Mouse (Mus musculus) MEL (cell line): ENCODE measurements around the gene Ptpn11. TPM values are rescaled to one million over a fixed set of nuclear protein-coding genes. Genes with fewer than 3 reads are reported as not detected.

Experiments
- DNase-seq: peaks from one replicate; pipeline ENCODE4 v3.0.0; 2011; ENCODE audit warnings: low read depth, low spot score
- H3K27ac ChIP-seq: 2 replicates; pipeline ENCODE4 v1.5.1; 2012; ENCODE audit warnings: low read depth, mild to moderate bottlenecking, control low read depth, low read length, moderate library complexity; ENCODE audit not compliant: control insufficient read depth
- H3K27me3 ChIP-seq, 2 experiments: fragments of 150-350 bp in 1 of 2; sonication (generic) in 1 of 2; 2 replicates each; pipeline ENCODE4 v1.6.1; 2012; ENCODE audit warnings: low read length in 2 of 2, mild to moderate bottlenecking in 2 of 2, improper control_type of control experiment in 1 of 2, moderate library complexity in 1 of 2; ENCODE audit not compliant: insufficient read depth in 2 of 2, control insufficient read depth in 1 of 2
- H3K36me3 ChIP-seq, 2 experiments: 2 replicates each; pipeline ENCODE4 v1.6.1; 2012 to 2014; ENCODE audit warnings: low read length in 2 of 2, improper control_type of control experiment in 1 of 2, inconsistent platforms in 1 of 2, mild to moderate bottlenecking in 1 of 2; ENCODE audit not compliant: insufficient read depth in 2 of 2, control insufficient read depth in 1 of 2
- H3K4me1 ChIP-seq, 2 experiments: fragments of 150-350 bp in 1 of 2; sonication (generic) in 1 of 2; 2 replicates each; pipeline ENCODE4 v1.6.1; 2012; ENCODE audit warnings: low read length in 2 of 2, improper control_type of control experiment in 1 of 2, mild to moderate bottlenecking in 1 of 2; ENCODE audit not compliant: insufficient read depth in 2 of 2, control insufficient read depth in 1 of 2
- H3K4me3 ChIP-seq, 2 experiments: fragments of 150-350 bp in 1 of 2; sonication (generic) in 1 of 2; 2 replicates each; pipeline ENCODE4 v1.5.1; 2012; ENCODE audit warnings: low read depth in 2 of 2, low read length in 2 of 2, mild to moderate bottlenecking in 2 of 2, moderate library complexity in 2 of 2, control low read depth in 1 of 2, improper control_type of control experiment in 1 of 2; ENCODE audit not compliant: control insufficient read depth in 1 of 2, insufficient read depth in 1 of 2
- H3K79me2 ChIP-seq: 2 replicates; pipeline ENCODE4 v1.6.1; 2012; ENCODE audit warnings: mild to moderate bottlenecking, low read length, moderate library complexity; ENCODE audit not compliant: control insufficient read depth, poor library complexity, insufficient read depth
- H3K9ac ChIP-seq: 2 replicates; pipeline ENCODE4 v1.6.1; 2012; ENCODE audit warnings: low read depth, mild to moderate bottlenecking, control low read depth, low read length, moderate library complexity; ENCODE audit not compliant: control insufficient read depth, poor library complexity, severe bottlenecking
- H3K9me3 ChIP-seq: fragments of 150-350 bp; sonication (generic); replicated peaks from 2 replicates; pipeline ENCODE4 v1.6.1; 2012; ENCODE audit warnings: mild to moderate bottlenecking, low read length, improper control_type of control experiment, moderate library complexity; ENCODE audit not compliant: insufficient read depth
- BHLHE40 ChIP-seq: IDR thresholded peaks from 2 replicates; pipeline ENCODE4 v1.6.1; 2012; ENCODE audit warnings: low read depth, mild to moderate bottlenecking, inconsistent platforms, low read length, improper control_type of control experiment, borderline replicate concordance
- CHD2 ChIP-seq: IDR thresholded peaks from 2 replicates; pipeline ENCODE4 v1.6.1; 2011; ENCODE audit warnings: low read length, improper control_type of control experiment
- CTCF ChIP-seq, 3 experiments: IDR thresholded peaks in 2 of 3; conservative IDR thresholded peaks in 1 of 3; 2 replicates each; pipeline ENCODE4 v1.5.1; 2011 to 2012; ENCODE audit warnings: low read length in 3 of 3, low read depth in 2 of 3, mild to moderate bottlenecking in 2 of 3, improper control_type of control experiment in 1 of 3, inconsistent platforms in 1 of 3, mixed read lengths in 1 of 3, moderate library complexity in 1 of 3; ENCODE audit not compliant: control insufficient read depth in 1 of 3, insufficient read depth in 1 of 3, poor library complexity in 1 of 3, severe bottlenecking in 1 of 3
- ELF1 ChIP-seq: IDR thresholded peaks from 2 replicates; pipeline ENCODE4 v1.6.1; 2014; ENCODE audit warnings: low read depth, mild to moderate bottlenecking, inconsistent platforms, low read length, improper control_type of control experiment, moderate library complexity
- GATA1 ChIP-seq: IDR thresholded peaks from 2 replicates; pipeline ENCODE4 v1.6.1; 2011; ENCODE audit warnings: low read depth, low read length, improper control_type of control experiment
- HCFC1 ChIP-seq: IDR thresholded peaks from 2 replicates; pipeline ENCODE4 v1.6.1; 2012; ENCODE audit warnings: low read depth, mild to moderate bottlenecking, inconsistent platforms, low read length, improper control_type of control experiment, moderate library complexity
- JUND ChIP-seq: IDR thresholded peaks from 2 replicates; pipeline ENCODE4 v1.6.1; 2011; ENCODE audit warnings: low read depth, mild to moderate bottlenecking, improper control_type of control experiment, low read length
- KAT2A ChIP-seq: conservative IDR thresholded peaks from 2 replicates; pipeline ENCODE4 v1.6.1; 2012; ENCODE audit warnings: low read depth, low read length, improper control_type of control experiment, inconsistent platforms
- MAFK ChIP-seq: IDR thresholded peaks from 2 replicates; pipeline ENCODE4 v1.6.1; 2011; ENCODE audit warnings: low read depth, mild to moderate bottlenecking, low read length, improper control_type of control experiment, borderline replicate concordance
- MAX ChIP-seq: IDR thresholded peaks from 2 replicates; pipeline ENCODE4 v1.6.1; 2011; ENCODE audit warnings: low read length, improper control_type of control experiment
- MAZ ChIP-seq: IDR thresholded peaks from 2 replicates; pipeline ENCODE4 v1.6.1; 2012; ENCODE audit warnings: low read depth, mild to moderate bottlenecking, inconsistent platforms, low read length, improper control_type of control experiment
- MEF2A ChIP-seq: IDR thresholded peaks from 2 replicates; pipeline ENCODE4 v1.6.1; 2014; ENCODE audit warnings: low read depth, mild to moderate bottlenecking, inconsistent platforms, low read length, improper control_type of control experiment; ENCODE audit not compliant: poor library complexity, insufficient replicate concordance, severe bottlenecking; ENCODE audit errors: extremely low read depth
- MXI1 ChIP-seq: IDR thresholded peaks from 2 replicates; pipeline ENCODE4 v1.6.1; 2011; ENCODE audit warnings: mild to moderate bottlenecking, low read depth, low read length, improper control_type of control experiment
- MYC ChIP-seq: IDR thresholded peaks from 2 replicates; pipeline ENCODE4 v1.6.1; 2011; ENCODE audit warnings: low read depth, mild to moderate bottlenecking, low read length, improper control_type of control experiment, moderate library complexity
- NELFE ChIP-seq: IDR thresholded peaks from 2 replicates; pipeline ENCODE4 v1.6.1; 2011; ENCODE audit warnings: low read depth, low read length, improper control_type of control experiment
- NRF1 ChIP-seq: IDR thresholded peaks from 2 replicates; pipeline ENCODE4 v1.6.1; 2014; ENCODE audit warnings: low read depth, mild to moderate bottlenecking, inconsistent platforms, low read length, improper control_type of control experiment, moderate library complexity; ENCODE audit not compliant: poor library complexity, insufficient read depth, severe bottlenecking
- POLR2A ChIP-seq, 2 experiments: IDR thresholded peaks; 2 replicates each; pipeline ENCODE4 v1.6.1; 2011 to 2012; ENCODE audit warnings: low read length in 2 of 2, mild to moderate bottlenecking in 2 of 2, control low read depth in 1 of 2, improper control_type of control experiment in 1 of 2, low read depth in 1 of 2, moderate library complexity in 1 of 2; ENCODE audit not compliant: control insufficient read depth in 1 of 2, insufficient read depth in 1 of 2, poor library complexity in 1 of 2
- POLR2AphosphoS2 ChIP-seq: IDR thresholded peaks from 2 replicates; pipeline ENCODE4 v1.6.1; 2011; ENCODE audit warnings: low read length, improper control_type of control experiment
- POLR2AphosphoS5 ChIP-seq: IDR thresholded peaks from 2 replicates; pipeline ENCODE4 v1.6.1; 2012; ENCODE audit warnings: low read depth, borderline replicate concordance, mild to moderate bottlenecking, inconsistent platforms, low read length, moderate library complexity, mixed read lengths
- RAD21 ChIP-seq: IDR thresholded peaks from 2 replicates; pipeline ENCODE4 v1.6.1; 2011; ENCODE audit warnings: mild to moderate bottlenecking, low read depth, low read length, improper control_type of control experiment
- RCOR1 ChIP-seq: IDR thresholded peaks from 2 replicates; pipeline ENCODE4 v1.6.1; 2012; ENCODE audit warnings: low read depth, mild to moderate bottlenecking, inconsistent platforms, low read length, improper control_type of control experiment
- SIN3A ChIP-seq: IDR thresholded peaks from 2 replicates; pipeline ENCODE4 v1.6.1; 2012; ENCODE audit warnings: low read length, improper control_type of control experiment, inconsistent platforms
- SMC3 ChIP-seq: IDR thresholded peaks from 2 replicates; pipeline ENCODE4 v1.6.1; 2011; ENCODE audit warnings: low read depth, low read length, improper control_type of control experiment
- TAL1 ChIP-seq: IDR thresholded peaks from 2 replicates; pipeline ENCODE4 v1.6.1; 2012; ENCODE audit warnings: mild to moderate bottlenecking, inconsistent platforms, low read length, moderate library complexity, mixed read lengths
- TBP ChIP-seq: IDR thresholded peaks from 2 replicates; pipeline ENCODE4 v1.8.0; 2011; ENCODE audit warnings: low read depth, low read length, improper control_type of control experiment
- TCF12 ChIP-seq: IDR thresholded peaks from 2 replicates; pipeline ENCODE4 v1.6.1; 2014; ENCODE audit warnings: low read depth, mild to moderate bottlenecking, inconsistent platforms, low read length, improper control_type of control experiment, moderate library complexity
- UBTF ChIP-seq: IDR thresholded peaks from 2 replicates; pipeline ENCODE4 v1.6.1; 2012; ENCODE audit warnings: low read depth, mild to moderate bottlenecking, inconsistent platforms, low read length, improper control_type of control experiment, moderate library complexity, borderline replicate concordance; ENCODE audit not compliant: insufficient read depth
- USF1 ChIP-seq: IDR thresholded peaks from 2 replicates; pipeline ENCODE4 v1.6.1; 2014; ENCODE audit warnings: low read depth, mild to moderate bottlenecking, inconsistent platforms, low read length, improper control_type of control experiment, moderate library complexity
- ZC3H11A ChIP-seq: IDR thresholded peaks from 2 replicates; pipeline ENCODE4 v1.6.1; 2012; ENCODE audit warnings: low read depth, mild to moderate bottlenecking, inconsistent platforms, low read length, improper control_type of control experiment
- ZKSCAN1 ChIP-seq: IDR thresholded peaks from 2 replicates; pipeline ENCODE4 v1.6.1; 2012; ENCODE audit warnings: low read depth, mild to moderate bottlenecking, inconsistent platforms, low read length, improper control_type of control experiment, moderate library complexity
- ZMIZ1 ChIP-seq: IDR thresholded peaks from 2 replicates; pipeline ENCODE4 v1.6.1; 2012; ENCODE audit warnings: low read depth, mild to moderate bottlenecking, inconsistent platforms, low read length, improper control_type of control experiment, moderate library complexity
- ZNF384 ChIP-seq: IDR thresholded peaks from 2 replicates; pipeline ENCODE4 v1.6.1; 2012; ENCODE audit warnings: low read depth, mild to moderate bottlenecking, inconsistent platforms, low read length, improper control_type of control experiment
- polyA plus RNA-seq, 2 experiments: library from polyadenylated mRNA; stranded (reverse) in 1 of 2; unstranded in 1 of 2; fragments of >175 nt in 1 of 2; fragments of >200 nt in 1 of 2; gene quantifications; 2 replicates each; pipeline versions ENCODE4 v1.2.1 to v1.2.4; 2012; ENCODE audit warnings: low replicate concordance in 2 of 2, low read depth in 1 of 2; ENCODE audit not compliant: insufficient read length in 2 of 2, insufficient read depth in 1 of 2, missing spikeins in 1 of 2
- total RNA-seq: library from RNA; depleted of rRNA; stranded (reverse); fragments of 300-350 nt; gene quantifications from 2 replicates; pipeline ENCODE4 v1.2.3, GENCODE M21; 2012

The Ptpn11 gene
- total and polyA plus RNA-seq, 3 experiments: 43.6 to 55.0 (median 46.5) TPM

- TF ChIP-seq POLR2A (IDR thresholded peaks at IDR 0.05; ENCODE audit: control insufficient read depth in 1 of 2, insufficient read depth in 1 of 2, low read depth in 1 of 2, low read length in 2 of 2, poor library complexity in 1 of 2): no peak
Measured at GRCm38 (mm10) chr5:121216126-121216446, 24.9 kb upstream of the Ptpn11 start (continued).

GRCm38 (mm10) chr5:121215380-121216125 is 24.4 kb upstream of the Ptpn11 start:
- no peaks in the 10 kb centered on the region for H3K9me3 ChIP-seq
- H3K9ac ChIP-seq: peak overlapping the region; percentile 58
- peak; percentile 84 for DNase-seq
- H3K4me1 ChIP-seq: peaks cover 2 to 3% of the 10 kb centered on the region in 2 experiments; a peak in 2 of 4 replicates
- H3K27ac ChIP-seq: peak overlapping the region; percentile 54
- H3K4me3 ChIP-seq: peak overlapping the region; percentile 64 to 67
- peaks cover 2 to 3% of the 10 kb centered on the region in 2 experiments; a peak in 2 of 4 replicates for H3K36me3 ChIP-seq
- TF ChIP-seq CTCF (IDR thresholded peaks at IDR 0.05 in 2 of 3, conservative IDR thresholded peaks at IDR 0.05 in 1 of 3; ENCODE audit: control insufficient read depth in 1 of 3, insufficient read depth in 1 of 3, low read depth in 2 of 3, low read length in 3 of 3, poor library complexity in 1 of 3, severe bottlenecking in 1 of 3) (peak; percentile 90 to 94 (median 92)), POLR2AphosphoS5 (no peak), RAD21 (peak; percentile 94), UBTF (no peak), TAL1 (no peak), BHLHE40 (no peak), MYC (no peak), ZKSCAN1 (no peak), MAFK (peak; percentile 94), ZC3H11A (peak; percentile 93), HCFC1 (0 out of 2 replicates have a peak, but pooled peaks have one; percentile 37), NELFE (no peak), USF1 (peak; percentile 33; the same call in 1 of the 2 replicates), ELF1 (peak; percentile 58; the same call in 1 of the 2 replicates), TCF12 (no peak), SIN3A (peak; percentile 66; the same call in 1 of the 2 replicates), JUND (no peak), POLR2A (IDR thresholded peaks at IDR 0.05; ENCODE audit: control insufficient read depth in 1 of 2, insufficient read depth in 1 of 2, low read depth in 1 of 2, low read length in 2 of 2, poor library complexity in 1 of 2) (no peak), SMC3 (peak; percentile 87), ZNF384 (peak; percentile 73; the same call in 1 of the 2 replicates), ZMIZ1 (no peak), POLR2AphosphoS2 (no peak), MAZ (no peak), KAT2A (peak; percentile 44; the same call in 1 of the 2 replicates), CHD2 (no peak), RCOR1 (no peak), TBP (peak; percentile 98), MEF2A (no peak), MXI1 (peak; percentile 72), GATA1 (no peak), NRF1 (no peak), MAX (0 out of 2 replicates have a peak, but pooled peaks have one; percentile 2)
- peaks cover 5% of the 10 kb centered on the region for H3K79me2 ChIP-seq
- no peaks in the 10 kb centered on the region for H3K27me3 ChIP-seq
